Mouse (Mus musculus) ES-E14 (cell line): ENCODE measurements around the gene Ccdc93.

ENCODE experiments used
- CHD2 ChIP-seq: IDR thresholded peaks from 2 replicates; pipeline ENCODE4 v1.6.1; 2014; ENCODE audit warnings: mild to moderate bottlenecking, low read depth, low read length, inconsistent platforms
- HCFC1 ChIP-seq: IDR thresholded peaks from 2 replicates; pipeline ENCODE4 v1.6.1; 2012; ENCODE audit warnings: low read length, inconsistent platforms, borderline replicate concordance; ENCODE audit not compliant: insufficient read depth
- ZNF384 ChIP-seq: IDR thresholded peaks from 2 replicates; pipeline ENCODE4 v1.6.1; 2012; ENCODE audit warnings: low read depth, low read length, inconsistent platforms

- TF ChIP-seq CHD2 (no peak), ZNF384 (no peak), HCFC1 (no peak)
Measured at GRCm38 (mm10) chr1:121390003-121390402, 40.8 kb upstream of the Ccdc93 start.
